Mouse (Mus musculus) E14TG2a.4 (cell line): Measurements from ENCODE around the gene Olfr1370.
"Not testable (repeated sequence)": the region's sequence is repeated elsewhere in the genome, so short reads cannot be mapped to it uniquely, and the experiment has no call there.

Source experiments
- H3K27me3 ChIP-seq: 2 replicates; pipeline ENCODE4 v1.6.1; 2014; ENCODE audit warnings: low read length, control low read depth; ENCODE audit not compliant: insufficient read depth
- H3K36me3 ChIP-seq: 2 replicates; pipeline ENCODE4 v1.6.1; 2014; ENCODE audit warnings: low read length, control low read depth; ENCODE audit not compliant: insufficient read depth
- H3K4me1 ChIP-seq: replicated peaks from 2 replicates; pipeline ENCODE4 v1.6.1; 2014; ENCODE audit warnings: low read depth, low read length, control low read depth
- H3K4me3 ChIP-seq: replicated peaks from 2 replicates; pipeline ENCODE4 v1.5.1; 2014; ENCODE audit warnings: mild to moderate bottlenecking, low read length
- H3K9me3 ChIP-seq: 2 replicates; pipeline ENCODE4 v1.6.1; 2014; ENCODE audit warnings: low read length, control low read depth
- CTCF ChIP-seq: conservative IDR thresholded peaks from 2 replicates; pipeline ENCODE4 v1.5.1; 2014; ENCODE audit warnings: low read length
- NANOG ChIP-seq: IDR thresholded peaks from 2 replicates; pipeline ENCODE4 v1.6.1; 2014; ENCODE audit warnings: borderline replicate concordance, low read length, mixed read lengths
- POU5F1 ChIP-seq: IDR thresholded peaks from 2 replicates; pipeline ENCODE4 v1.6.1; 2014; ENCODE audit warnings: low read length, borderline replicate concordance

The Olfr1370 gene

DNA sequence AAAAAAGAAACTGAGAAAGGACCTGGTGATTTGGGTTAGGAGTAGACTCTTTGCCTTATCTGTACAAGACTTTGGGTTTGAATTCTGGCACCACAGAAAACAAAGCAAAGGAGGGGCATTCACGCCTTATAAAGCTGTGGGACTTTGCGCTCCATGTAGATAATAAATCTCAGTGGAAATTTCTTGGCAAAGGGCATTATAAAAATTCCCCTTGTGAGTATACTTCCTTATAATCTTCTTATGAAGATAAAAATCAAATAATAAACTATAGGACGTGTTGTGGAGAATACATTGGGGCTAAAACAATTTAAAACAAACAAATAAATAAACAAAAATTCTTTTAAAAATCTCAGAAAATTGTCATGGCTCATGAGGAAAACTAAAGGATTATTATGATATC, at the start of gene Olfr1370:
Gene Olfr1370 (minus strand): TSS at position 101 of the 400 bp plus-strand sequence.
- no peaks in the 10 kb centered on the region for H3K27me3 ChIP-seq
- no peaks in the 10 kb centered on the region for H3K36me3 ChIP-seq
- H3K4me1 ChIP-seq, result no peaks in the 10 kb centered on the region
- H3K4me3 ChIP-seq, result no peak within 1 kb of the TSS
- H3K9me3 ChIP-seq, result no peaks in the 10 kb centered on the region
- TF ChIP-seq NANOG (no peak), CTCF (no peak), POU5F1 (no peak)

DNA sequence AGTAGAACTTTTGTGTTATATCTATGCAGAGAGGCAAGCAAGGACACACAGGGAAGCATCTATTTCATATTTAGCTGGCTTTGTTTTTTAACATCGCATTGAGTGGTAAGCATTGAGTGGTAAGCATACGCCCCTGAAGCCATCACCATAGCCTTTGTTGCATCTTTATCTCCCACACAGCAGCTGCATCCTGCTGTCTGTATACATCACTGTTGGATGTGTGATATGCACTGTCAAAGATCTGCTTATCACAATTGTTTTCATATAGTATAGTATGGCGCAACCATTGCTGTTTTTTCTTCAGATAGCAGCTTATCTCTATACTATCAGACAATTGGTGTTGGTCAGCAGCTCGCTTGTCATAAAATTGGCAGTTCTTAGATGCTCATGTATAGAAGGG, 39.4 kb upstream of the Olfr1370 start:
- H3K4me1 ChIP-seq, result no peaks in the 10 kb centered on the region
- H3K4me3 ChIP-seq, result no peak overlapping the region
- H3K36me3 ChIP-seq, result no peaks in the 10 kb centered on the region
- H3K27me3 ChIP-seq, result no peaks in the 10 kb centered on the region
- TF ChIP-seq CTCF (no peak), POU5F1 (no peak), NANOG (no peak)
- peaks cover 6% of the 10 kb centered on the region; the same call in 1 of the 2 replicates for H3K9me3 ChIP-seq

GRCm38 (mm10) chr13:21111183-21111582, 36.4 kb upstream of the Olfr1370 start, which contains the start of gene Olfr1369-ps1:
Gene Olfr1369-ps1, plus strand, starts transcription at chr13:21111483.
- H3K4me1 ChIP-seq, H3K27me3 ChIP-seq, H3K36me3 ChIP-seq, H3K4me3 ChIP-seq: not testable (repeated sequence)
- H3K9me3 ChIP-seq, result peaks cover 17% of the 10 kb centered on the region; the same call in 1 of the 2 replicates

- Histone ChIP-seq H3K4me1 (no peaks in the 10 kb centered on the region), H3K9me3 (peaks cover 17% of the 10 kb centered on the region; the same call in 1 of the 2 replicates), H3K4me3 (no peak overlapping the region), H3K36me3 (no peaks in the 10 kb centered on the region), H3K27me3 (no peaks in the 10 kb centered on the region)
- TF ChIP-seq NANOG (no peak), CTCF (no peak), POU5F1 (no peak)
Observed at GRCm38 (mm10) chr13:21110441-21110840, 35.7 kb upstream of the Olfr1370 start.

DNA sequence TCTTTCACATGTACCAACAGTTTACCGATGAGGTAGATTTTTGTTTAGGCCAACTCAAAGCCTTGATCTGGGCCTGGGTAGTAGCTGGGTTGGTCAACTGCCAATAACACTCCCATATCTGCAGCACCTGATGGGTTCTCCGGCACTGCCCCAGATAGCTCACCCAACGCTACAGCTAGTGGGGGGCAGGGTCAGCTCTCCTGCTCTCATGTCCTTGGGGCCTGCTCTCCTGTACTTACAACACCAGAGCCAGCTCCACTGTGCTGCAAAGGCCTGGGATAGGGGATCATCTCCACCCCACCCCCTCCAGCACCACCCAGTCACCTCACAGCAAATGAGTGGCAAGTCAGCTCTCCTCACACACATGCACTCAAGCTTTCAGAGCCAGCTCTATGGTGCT, 35.0 kb upstream of the Olfr1370 start:
- TF ChIP-seq POU5F1 (no peak), NANOG (no peak), CTCF (no peak)
- Histone ChIP-seq H3K9me3 (peaks cover 22% of the 10 kb centered on the region), H3K4me1 (no peaks in the 10 kb centered on the region), H3K36me3 (no peaks in the 10 kb centered on the region), H3K27me3 (no peaks in the 10 kb centered on the region), H3K4me3 (no peak overlapping the region)

- TF ChIP-seq CTCF (no peak), POU5F1 (no peak), NANOG (no peak)
- Histone ChIP-seq H3K4me3 (no peak overlapping the region), H3K36me3 (no peaks in the 10 kb centered on the region)
Observed at GRCm38 (mm10) chr13:21082686-21083085, 7.9 kb upstream of the Olfr1370 start.

DNA sequence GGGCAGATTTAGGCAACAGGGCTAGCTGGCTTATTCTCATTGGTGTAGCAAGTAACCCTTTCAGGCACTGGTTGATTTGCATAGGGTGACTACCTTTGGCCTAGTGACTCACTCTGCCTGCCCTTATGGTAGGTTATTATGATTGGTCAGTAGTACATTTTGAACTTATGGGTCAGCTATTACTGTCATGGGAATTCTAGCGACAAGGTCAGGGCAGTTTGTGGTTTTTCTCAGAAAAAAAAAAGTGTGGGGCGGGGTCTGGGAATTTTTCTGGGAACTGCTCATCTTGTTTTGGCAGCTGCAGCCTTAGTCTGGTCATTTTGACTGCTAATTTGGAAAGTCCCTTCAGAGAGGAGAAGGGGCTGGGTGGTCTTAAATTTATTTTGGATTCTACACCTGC, 8.7 kb downstream of the Olfr1370 start:
- no peaks in the 10 kb centered on the region for H3K27me3 ChIP-seq

More at GRCm38 (mm10) chr13:21082686-21083085, 7.9 kb upstream of the Olfr1370 start:
- Histone ChIP-seq H3K9me3 (no peaks in the 10 kb centered on the region), H3K4me1 (no peaks in the 10 kb centered on the region), H3K27me3 (no peaks in the 10 kb centered on the region)

GRCm38 (mm10) chr13:21050118-21050517, 24.6 kb downstream of the Olfr1370 start:
- Histone ChIP-seq H3K36me3 (no peaks in the 10 kb centered on the region), H3K9me3 (peaks cover 41% of the 10 kb centered on the region), H3K4me3 (no peak overlapping the region), H3K27me3 (no peaks in the 10 kb centered on the region), H3K4me1 (no peaks in the 10 kb centered on the region)
- no peak for TF ChIP-seq NANOG
- TF ChIP-seq POU5F1, result no peak

More for the DNA sequence above, 8.7 kb downstream of the Olfr1370 start:
- TF ChIP-seq CTCF, result no peak
- no peak for TF ChIP-seq NANOG
- no peaks in the 10 kb centered on the region for H3K9me3 ChIP-seq
- H3K36me3 ChIP-seq, result no peaks in the 10 kb centered on the region
- H3K4me1 ChIP-seq, result no peaks in the 10 kb centered on the region
- no peak overlapping the region for H3K4me3 ChIP-seq

- Histone ChIP-seq H3K9me3 (no peaks in the 10 kb centered on the region), H3K4me3 (no peak overlapping the region), H3K4me1 (no peaks in the 10 kb centered on the region), H3K27me3 (no peaks in the 10 kb centered on the region), H3K36me3 (no peaks in the 10 kb centered on the region)
- TF ChIP-seq NANOG, result no peak
- TF ChIP-seq POU5F1, result no peak
- no peak for TF ChIP-seq CTCF
Observed at GRCm38 (mm10) chr13:21040589-21041199, 34.1 kb downstream of the Olfr1370 start.
